Mouse (Mus musculus) liver, embryonic 14 days (tissue): Measurements from ENCODE around the gene Acot9. TPM values are rescaled to one million over a fixed set of nuclear protein-coding genes. Genes with fewer than 3 reads are reported as not detected.

ENCODE experiments used
- polyA plus RNA-seq: library from polyadenylated mRNA; depleted of rRNA; stranded (reverse); fragments of >200 nt; gene quantifications from 2 replicates; pipeline ENCODE4 v1.2.3, GENCODE M21; 2012; rRNA removed

Acot9 gene
- polyA plus RNA-seq = 6.1 and 7.4 TPM in 2 replicates

DNA sequence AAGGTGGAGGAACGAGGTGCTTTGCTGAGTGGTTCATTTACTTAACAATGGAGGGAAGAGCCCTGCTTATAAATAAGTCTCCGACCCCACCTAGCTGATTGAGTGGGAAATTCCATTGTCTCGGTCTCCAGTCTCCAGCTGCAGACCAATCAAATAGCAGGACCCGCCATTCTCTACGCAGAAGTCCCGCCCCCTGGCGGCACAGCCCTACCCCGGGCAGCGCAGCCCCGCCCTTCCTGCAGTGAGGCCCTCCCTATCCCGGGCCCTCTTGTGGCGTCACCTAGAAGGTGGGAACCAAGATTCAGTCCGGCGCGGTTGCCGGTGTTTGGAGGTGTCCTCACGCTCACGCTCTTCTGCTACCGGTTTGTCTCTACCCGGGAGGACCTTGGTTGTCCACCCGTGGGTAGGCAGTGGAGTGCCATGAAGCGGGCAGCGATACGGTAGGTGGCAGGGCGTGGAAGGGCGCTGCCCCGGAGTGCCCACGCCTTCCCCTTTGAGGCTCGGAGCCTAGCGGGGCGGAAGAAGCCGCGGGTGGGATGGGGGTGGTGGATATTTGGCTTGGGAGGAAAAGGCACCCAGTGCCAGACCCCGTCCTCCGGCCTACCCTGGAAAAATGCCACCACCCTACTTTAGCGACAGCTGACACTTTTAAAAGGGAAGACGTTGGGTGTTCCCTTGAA is at the start of gene Acot9:
Gene Acot9 (plus strand): TSS at position 209 of the 680 bp plus-strand sequence.

DNA sequence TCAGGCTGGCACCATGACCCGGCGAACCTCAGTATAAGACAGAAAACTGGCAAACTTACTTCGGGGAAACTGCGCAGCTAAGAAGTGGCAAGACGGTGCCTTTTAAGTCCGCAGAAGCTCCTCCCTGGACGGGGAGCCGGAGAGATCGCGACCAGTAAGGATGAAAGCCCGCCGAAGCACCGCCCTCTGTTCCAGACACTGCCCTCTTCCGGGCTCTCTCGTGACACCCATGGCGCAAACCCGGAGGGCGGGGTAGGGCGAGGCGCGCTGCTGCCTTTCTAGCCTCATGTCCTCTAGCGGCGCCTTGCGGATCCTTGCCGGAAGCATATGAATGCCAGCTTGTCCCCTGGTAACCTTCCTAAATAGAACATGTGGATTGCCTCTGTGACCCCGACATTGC is 46.0 kb upstream of the Acot9 start, which contains the start of gene Sat1:
Gene Sat1 (minus strand): TSS at position 179 of the 400 bp plus-strand sequence.

DNA sequence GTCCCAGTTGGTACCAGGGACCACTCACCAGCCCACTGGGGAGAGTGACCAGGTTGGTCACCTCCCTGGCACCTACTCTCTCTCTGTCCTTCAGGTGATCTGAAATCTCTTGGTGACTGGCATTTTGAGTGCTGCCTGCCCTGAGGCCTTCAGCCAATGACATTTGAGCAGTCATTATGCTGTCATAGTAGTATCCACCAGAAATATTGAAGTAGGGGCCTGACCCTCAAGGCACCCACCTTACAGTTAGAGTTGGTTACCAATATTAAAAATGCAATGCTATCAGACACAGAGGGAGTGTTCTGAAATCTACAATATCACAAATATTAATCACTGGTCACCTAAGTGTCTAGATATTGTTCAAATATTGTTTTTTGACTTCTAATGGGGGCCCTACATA is 78.4 kb downstream of the Acot9 start, which contains the start of gene Prdx4:
Gene Prdx4 (minus strand): TSS at position 101 of the 400 bp plus-strand sequence.

Other genes starting within 250 kb of the Acot9 start
- gene Magea5, start 199.3 kb upstream of the Acot9 start, polyA plus RNA-seq = not detected in 2 replicates
- not detected in 2 replicates for gene Magea1, start 172.7 kb upstream of the Acot9 start, polyA plus RNA-seq
- gene Magea2, start 168.8 kb upstream of the Acot9 start, polyA plus RNA-seq = not detected in 2 replicates
- gene Cldn34b2, start 134.0 kb upstream of the Acot9 start, polyA plus RNA-seq = 0.02 TPM in 1 of 2 replicates, not detected in the other
- 38.6 and 52.6 TPM in 2 replicates for gene Sat1, start 46.0 kb upstream of the Acot9 start, polyA plus RNA-seq
- gene Prdx4, start 78.3 kb downstream of the Acot9 start, polyA plus RNA-seq = 80.9 and 91.4 TPM in 2 replicates